Mouse (Mus musculus): ENCODE data around the gene Ppfibp1. TPM values are rescaled to one million over a fixed set of nuclear protein-coding genes. Genes with fewer than 3 reads are reported as not detected.

The Ppfibp1 gene
- polyA plus RNA-seq, 1 experiment from 2014 or later, result 84.8 TPM

GRCm38 (mm10) chr6:147017906-147018305 lies 129.6 kb downstream of the Ppfibp1 start:
- H3K9me3 ChIP-seq (replicated peaks), result no peaks in the 10 kb centered on the region
- no peak overlapping the region for H3K4me3 ChIP-seq
- H3K9ac ChIP-seq, result no peak overlapping the region
- no peaks in the 10 kb centered on the region for H3K27me3 ChIP-seq (replicated peaks)
- no peak overlapping the region for H3K27ac ChIP-seq (ENCODE audit: poor library complexity, severe bottlenecking)
- 81% methylated on average over 4 of the region's 4 CpGs for WGBS
- no peak for ATAC-seq (ENCODE audit: insufficient number of reproducible peaks, low FRiP score)
- H3K36me3 ChIP-seq, result peaks cover 84% of the 10 kb centered on the region
- no peak overlapping the region for H3K4me2 ChIP-seq
- H3K4me1 ChIP-seq (replicated peaks), result peaks cover 5% of the 10 kb centered on the region; the same call in 1 of the 2 replicates

GRCm38 (mm10) chr6:147018364-147018763 lies 130.1 kb downstream of the Ppfibp1 start:
- Histone ChIP-seq H3K36me3 (peaks cover 83% of the 10 kb centered on the region), H3K4me2 (no peak overlapping the region), H3K9me3 (replicated peaks) (no peaks in the 10 kb centered on the region), H3K4me1 (replicated peaks) (peaks cover 5% of the 10 kb centered on the region; the same call in 1 of the 2 replicates), H3K27ac (ENCODE audit: poor library complexity, severe bottlenecking) (no peak overlapping the region), H3K27me3 (replicated peaks) (no peaks in the 10 kb centered on the region), H3K4me3 (no peak overlapping the region), H3K9ac (no peak overlapping the region)
- ATAC-seq (ENCODE audit: insufficient number of reproducible peaks, low FRiP score), result no peak
- 88% methylated on average over 5 of the region's 5 CpGs for WGBS

GRCm38 (mm10) chr6:147021181-147021580 lies 132.9 kb downstream of the Ppfibp1 start:
- 90% methylated on average over 5 of the region's 5 CpGs for WGBS

GRCm38 (mm10) chr6:147022375-147023132 lies 134.3 kb downstream of the Ppfibp1 start:
- Histone ChIP-seq H3K36me3 (peaks cover 80% of the 10 kb centered on the region), H3K9me3 (replicated peaks) (no peaks in the 10 kb centered on the region), H3K4me2 (no peak overlapping the region), H3K9ac (no peak overlapping the region), H3K4me3 (no peak overlapping the region), H3K27me3 (replicated peaks) (no peaks in the 10 kb centered on the region), H3K4me1 (replicated peaks) (peaks cover 5% of the 10 kb centered on the region; the same call in 1 of the 2 replicates), H3K27ac (ENCODE audit: poor library complexity, severe bottlenecking) (no peak overlapping the region)
- WGBS, result 80% methylated on average over 16 of the region's 16 CpGs
- ATAC-seq (ENCODE audit: insufficient number of reproducible peaks, low FRiP score), result no peak

More at GRCm38 (mm10) chr6:147021181-147021580, 132.9 kb downstream of the Ppfibp1 start:
- Histone ChIP-seq H3K9ac (no peak overlapping the region), H3K4me1 (replicated peaks) (peaks cover 5% of the 10 kb centered on the region; the same call in 1 of the 2 replicates), H3K9me3 (replicated peaks) (no peaks in the 10 kb centered on the region), H3K4me3 (no peak overlapping the region), H3K4me2 (no peak overlapping the region), H3K27ac (ENCODE audit: poor library complexity, severe bottlenecking) (no peak overlapping the region), H3K27me3 (replicated peaks) (no peaks in the 10 kb centered on the region), H3K36me3 (peaks cover 81% of the 10 kb centered on the region)
- ATAC-seq (ENCODE audit: insufficient number of reproducible peaks, low FRiP score), result no peak

GRCm38 (mm10) chr6:147023133-147023395 lies 134.8 kb downstream of the Ppfibp1 start:
- peaks cover 79% of the 10 kb centered on the region for H3K36me3 ChIP-seq
- no peak overlapping the region for H3K27ac ChIP-seq (ENCODE audit: poor library complexity, severe bottlenecking)
- WGBS, result 92% methylated on average over 2 of the region's 2 CpGs
- H3K4me2 ChIP-seq, result no peak overlapping the region
- no peaks in the 10 kb centered on the region for H3K27me3 ChIP-seq (replicated peaks)
- H3K4me3 ChIP-seq, result no peak overlapping the region
- no peaks in the 10 kb centered on the region for H3K9me3 ChIP-seq (replicated peaks)
- H3K4me1 ChIP-seq (replicated peaks), result peaks cover 5% of the 10 kb centered on the region; the same call in 1 of the 2 replicates
- ATAC-seq (ENCODE audit: insufficient number of reproducible peaks, low FRiP score), result no peak
- no peak overlapping the region for H3K9ac ChIP-seq

GRCm38 (mm10) chr6:147023568-147023967 lies 135.3 kb downstream of the Ppfibp1 start:
- H3K4me1 ChIP-seq (replicated peaks), result peaks cover 5% of the 10 kb centered on the region; the same call in 1 of the 2 replicates
- H3K27ac ChIP-seq (ENCODE audit: poor library complexity, severe bottlenecking), result no peak overlapping the region
- no peaks in the 10 kb centered on the region for H3K27me3 ChIP-seq (replicated peaks)
- no peak overlapping the region for H3K9ac ChIP-seq
- no peak overlapping the region for H3K4me2 ChIP-seq
- no peaks in the 10 kb centered on the region for H3K9me3 ChIP-seq (replicated peaks)
- H3K36me3 ChIP-seq, result peaks cover 80% of the 10 kb centered on the region
- H3K4me3 ChIP-seq, result no peak overlapping the region
- ATAC-seq (ENCODE audit: insufficient number of reproducible peaks, low FRiP score), result no peak

- no peak overlapping the region for H3K9ac ChIP-seq
- no peak overlapping the region for H3K27ac ChIP-seq (ENCODE audit: poor library complexity, severe bottlenecking)
- H3K4me3 ChIP-seq, result no peak overlapping the region
- H3K9me3 ChIP-seq (replicated peaks), result no peaks in the 10 kb centered on the region
- no peaks in the 10 kb centered on the region for H3K27me3 ChIP-seq (replicated peaks)
- 62% methylated on average over 3 of the region's 3 CpGs for WGBS
- H3K36me3 ChIP-seq, result peaks cover 81% of the 10 kb centered on the region
- ATAC-seq (ENCODE audit: insufficient number of reproducible peaks, low FRiP score), result no peak
- peaks cover 5% of the 10 kb centered on the region; the same call in 1 of the 2 replicates for H3K4me1 ChIP-seq (replicated peaks)
- H3K4me2 ChIP-seq, result no peak overlapping the region
These were observed 136.5 kb downstream of the Ppfibp1 start for GRCm38 (mm10) chr6:147024761-147025160.

GRCm38 (mm10) chr6:147028396-147028795 lies 140.1 kb downstream of the Ppfibp1 start:
- Histone ChIP-seq H3K36me3 (peaks cover 80% of the 10 kb centered on the region), H3K4me3 (no peak overlapping the region), H3K27me3 (replicated peaks) (no peaks in the 10 kb centered on the region), H3K27ac (ENCODE audit: poor library complexity, severe bottlenecking) (no peak overlapping the region), H3K4me1 (replicated peaks) (0 out of 2 replicates have a peak, but pooled peaks cover 5% of the 10 kb centered on the region), H3K9ac (no peak overlapping the region), H3K9me3 (replicated peaks) (no peaks in the 10 kb centered on the region), H3K4me2 (no peak overlapping the region)
- ATAC-seq (ENCODE audit: insufficient number of reproducible peaks, low FRiP score), result no peak
- 79% methylated on average over 2 of the region's 2 CpGs for WGBS

GRCm38 (mm10) chr6:147029591-147029990 lies 141.3 kb downstream of the Ppfibp1 start:
- no peaks in the 10 kb centered on the region for H3K9me3 ChIP-seq (replicated peaks)
- WGBS, result 72% methylated on average over 9 of the region's 9 CpGs
- H3K9ac ChIP-seq, result no peak overlapping the region
- H3K36me3 ChIP-seq, result peaks cover 73% of the 10 kb centered on the region
- no peak overlapping the region for H3K27ac ChIP-seq (ENCODE audit: poor library complexity, severe bottlenecking)
- no peak overlapping the region for H3K4me3 ChIP-seq
- H3K4me2 ChIP-seq, result no peak overlapping the region
- H3K27me3 ChIP-seq (replicated peaks), result no peaks in the 10 kb centered on the region
- 0 out of 2 replicates have a peak, but pooled peaks cover 5% of the 10 kb centered on the region for H3K4me1 ChIP-seq (replicated peaks)
- ATAC-seq (ENCODE audit: insufficient number of reproducible peaks, low FRiP score), result no peak

GRCm38 (mm10) chr6:147030096-147030885 lies 142.0 kb downstream of the Ppfibp1 start:
- Histone ChIP-seq H3K9ac (no peak overlapping the region), H3K36me3 (peaks cover 69% of the 10 kb centered on the region), H3K4me3 (no peak overlapping the region), H3K4me2 (no peak overlapping the region), H3K27ac (ENCODE audit: poor library complexity, severe bottlenecking) (no peak overlapping the region), H3K9me3 (replicated peaks) (no peaks in the 10 kb centered on the region), H3K27me3 (replicated peaks) (no peaks in the 10 kb centered on the region), H3K4me1 (replicated peaks) (0 out of 2 replicates have a peak, but pooled peaks cover 5% of the 10 kb centered on the region)
- ATAC-seq (ENCODE audit: insufficient number of reproducible peaks, low FRiP score), result no peak
- WGBS, result 84% methylated on average over 15 of the region's 15 CpGs

- ATAC-seq (ENCODE audit: insufficient number of reproducible peaks, low FRiP score), result no peak
- Histone ChIP-seq H3K4me1 (replicated peaks) (0 out of 2 replicates have a peak, but pooled peaks cover 5% of the 10 kb centered on the region), H3K9me3 (replicated peaks) (no peaks in the 10 kb centered on the region), H3K27ac (ENCODE audit: poor library complexity, severe bottlenecking) (no peak within 1 kb of the TSS), H3K36me3 (peaks cover 49% of the 10 kb centered on the region), H3K4me3 (no peak within 1 kb of the TSS), H3K27me3 (replicated peaks) (no peaks in the 10 kb centered on the region), H3K4me2 (no peak within 1 kb of the TSS), H3K9ac (no peak within 1 kb of the TSS)
- 56% methylated on average over 13 of the region's 13 CpGs for WGBS
These were observed 144.1 kb downstream of the Ppfibp1 start, which contains the start of gene Rep15 for GRCm38 (mm10) chr6:147032303-147032925. Rep15 (plus strand) TSS chr6:147032584.

All from heart, embryonic 12.5 days (tissue).